Mouse (Mus musculus) embryonic facial prominence, embryonic 14.5 days (tissue): ENCODE data around the gene Sestd1. TPM values are rescaled to one million over a fixed set of nuclear protein-coding genes. Genes with fewer than 3 reads are reported as not detected.

Source experiments
- ATAC-seq: fragments of 200-750 bp; cut with Nextera tagmentation; 2 replicates; pipeline ENCODE4 v1.8.0; 2017; ENCODE audit warnings: low read depth, moderate number of reproducible peaks, moderate TSS enrichment
- DNase-seq: peaks from one replicate; pipeline ENCODE4 v3.0.0-alpha.2; 2015; ENCODE audit warnings: low spot score
- H3K27ac ChIP-seq: fragments of 300-500 bp; sonication (generic); replicated peaks from 2 replicates; pipeline ENCODE4 v1.5.1; 2014; ENCODE audit warnings: low read depth, mild to moderate bottlenecking, low read length, moderate library complexity
- H3K27me3 ChIP-seq: fragments of 300-500 bp; sonication (generic); replicated peaks from 2 replicates; pipeline ENCODE4 v1.6.1; 2014; ENCODE audit warnings: low read length; ENCODE audit not compliant: control insufficient read depth, insufficient read depth
- H3K36me3 ChIP-seq: fragments of 300-500 bp; sonication (generic); 2 replicates; pipeline ENCODE4 v1.6.1; 2014; ENCODE audit warnings: low read length, mixed read lengths; ENCODE audit not compliant: control insufficient read depth, insufficient read depth
- H3K4me1 ChIP-seq: fragments of 300-500 bp; sonication (generic); 2 replicates; pipeline ENCODE4 v1.6.1; 2014; ENCODE audit warnings: antibody characterized with exemption, low read length; ENCODE audit not compliant: control insufficient read depth, insufficient read depth
- H3K4me2 ChIP-seq: fragments of 300-500 bp; sonication (generic); 2 replicates; pipeline ENCODE4 v1.6.1; 2014; ENCODE audit warnings: low read depth, mild to moderate bottlenecking, low read length, moderate library complexity, mixed read lengths
- H3K4me3 ChIP-seq: fragments of 300-500 bp; sonication (generic); 2 replicates; pipeline ENCODE4 v1.5.1; 2014; ENCODE audit warnings: low read depth, mild to moderate bottlenecking, low read length
- H3K9ac ChIP-seq: fragments of 300-500 bp; sonication (generic); 2 replicates; pipeline ENCODE4 v1.6.1; 2014; ENCODE audit warnings: low read depth, mild to moderate bottlenecking, low read length, moderate library complexity, mixed read lengths
- H3K9me3 ChIP-seq: fragments of 300-500 bp; sonication (generic); 2 replicates; pipeline ENCODE4 v1.6.1; 2016; ENCODE audit warnings: low read length; ENCODE audit not compliant: control insufficient read depth
- WGBS: fragments of 180-500 bp; shearing (Covaris S2); extraction: QIAGEN DNeasy Blood & Tissue Kit; methylation state at CpG from one replicate; pipeline ENCODE4 v1.1.7; 2014; 5-methylcytosine and 5-hydroxymethylcytosine counted together
- polyA plus RNA-seq: library from polyadenylated mRNA; unstranded; fragments of >200 nt; fragmentation: Nextera tagmentation; extraction: Ambion mirVana; gene quantifications from 2 replicates; pipeline ENCODE4 v1.2.1, GENCODE M21; 2014

The Sestd1 gene
- polyA plus RNA-seq, 1 experiment from 2014 or later, result 19.6 TPM

DNA sequence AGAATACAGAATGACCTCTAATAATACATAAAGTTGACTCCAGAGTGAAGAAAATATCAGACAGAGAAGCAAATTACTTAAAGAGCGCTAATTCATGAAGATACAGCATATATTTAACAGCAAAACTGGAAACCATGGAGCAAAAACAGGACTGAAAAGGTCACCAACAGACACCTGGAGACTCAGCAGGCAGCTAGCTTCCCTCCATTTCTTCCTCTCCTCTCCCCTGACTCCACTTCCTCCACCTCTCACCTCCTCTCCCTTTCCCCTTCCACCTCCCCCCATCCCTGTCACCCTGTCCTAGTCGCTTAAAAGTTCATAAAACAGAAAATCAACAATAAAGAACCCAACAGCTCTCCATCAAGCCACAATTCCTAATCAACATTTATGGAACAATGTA is 13.5 kb downstream of the Sestd1 start:
- Histone ChIP-seq H3K4me1 (peaks cover 20% of the 10 kb centered on the region), H3K4me3 (no peak overlapping the region), H3K27ac (no peak overlapping the region), H3K4me2 (no peak overlapping the region), H3K36me3 (no peaks in the 10 kb centered on the region), H3K27me3 (no peaks in the 10 kb centered on the region), H3K9me3 (no peaks in the 10 kb centered on the region), H3K9ac (no peak overlapping the region)
- ATAC-seq (no peak), DNase-seq (no peak)
- 82% methylated on average over 2 of the region's 2 CpGs for WGBS

DNA sequence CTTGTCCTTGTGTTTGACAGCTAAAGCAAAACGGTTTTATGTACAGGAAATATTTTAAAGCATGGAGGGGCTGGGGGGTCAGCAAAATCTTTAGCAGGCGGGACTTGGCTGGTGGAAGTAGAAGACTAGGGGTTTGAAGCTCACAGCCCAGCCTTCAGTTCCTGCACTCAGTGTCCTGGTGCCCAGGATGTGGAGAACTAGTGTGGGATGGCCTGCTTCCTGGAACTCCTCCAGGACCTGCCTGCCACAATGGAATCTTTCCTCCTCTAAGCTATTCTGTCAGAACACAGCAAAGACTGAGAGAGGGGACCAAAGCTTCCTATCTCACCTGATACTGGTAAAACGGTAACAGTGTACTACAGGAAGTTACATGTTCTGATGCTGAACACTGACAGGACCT is 14.4 kb downstream of the Sestd1 start:
- Histone ChIP-seq H3K4me2 (no peak overlapping the region), H3K27ac (no peak overlapping the region), H3K9ac (no peak overlapping the region), H3K9me3 (no peaks in the 10 kb centered on the region), H3K27me3 (no peaks in the 10 kb centered on the region), H3K4me1 (peaks cover 20% of the 10 kb centered on the region), H3K4me3 (no peak overlapping the region), H3K36me3 (no peaks in the 10 kb centered on the region)
- no peak for DNase-seq
- no peak for ATAC-seq
- WGBS, result 67% methylated on average over 3 of the region's 3 CpGs

DNA sequence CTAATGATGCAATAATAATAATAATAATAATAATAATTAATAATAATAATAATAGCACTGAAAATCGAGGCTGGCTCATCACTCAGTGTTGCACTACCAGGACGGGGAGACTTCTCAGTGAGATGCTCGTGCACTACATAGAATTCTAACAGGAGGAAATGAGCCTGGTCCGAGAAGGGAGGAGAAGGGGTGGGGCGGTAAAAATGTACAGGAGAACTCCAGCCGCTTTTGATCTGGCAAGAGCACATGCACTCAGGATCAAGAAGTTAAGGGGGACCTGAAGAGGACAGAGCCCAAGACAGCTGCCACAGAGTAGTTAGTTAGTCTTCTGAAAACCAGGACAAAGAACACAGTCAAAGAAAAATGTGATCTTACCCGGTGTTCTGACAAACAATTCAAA is 15.1 kb downstream of the Sestd1 start:
- H3K4me3 ChIP-seq, result no peak overlapping the region
- H3K27me3 ChIP-seq, result no peaks in the 10 kb centered on the region
- WGBS, result 57% methylated on average over 7 of the region's 7 CpGs
- H3K9ac ChIP-seq, result no peak overlapping the region
- H3K36me3 ChIP-seq, result no peaks in the 10 kb centered on the region
- H3K27ac ChIP-seq, result no peak overlapping the region
- H3K4me2 ChIP-seq, result no peak overlapping the region
- ATAC-seq, result no peak
- H3K4me1 ChIP-seq, result peaks cover 20% of the 10 kb centered on the region
- H3K9me3 ChIP-seq, result no peaks in the 10 kb centered on the region
- DNase-seq, result no peak

DNA sequence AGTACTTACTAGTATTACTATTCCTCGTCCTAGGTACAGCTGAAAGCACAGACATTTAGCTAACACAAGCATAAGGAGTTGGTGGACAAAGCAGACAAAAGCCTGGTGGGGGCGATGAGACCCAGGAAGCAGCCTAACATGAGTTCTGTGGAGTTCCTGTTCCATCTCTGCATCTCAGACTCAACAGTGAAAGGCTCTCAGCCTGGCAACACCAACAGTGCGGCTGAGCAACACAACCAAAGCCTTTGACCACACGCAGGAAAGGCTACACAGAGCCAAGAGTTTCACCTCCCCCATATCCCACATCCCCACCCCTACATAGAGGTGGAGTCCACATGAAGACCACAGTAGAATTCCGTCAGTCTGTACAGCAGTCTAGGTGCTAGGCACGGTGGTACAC is 15.8 kb downstream of the Sestd1 start:
- H3K9me3 ChIP-seq, result no peaks in the 10 kb centered on the region
- no peak overlapping the region for H3K27ac ChIP-seq
- H3K4me1 ChIP-seq, result peaks cover 23% of the 10 kb centered on the region
- ATAC-seq (no peak), DNase-seq (no peak)
- no peaks in the 10 kb centered on the region for H3K36me3 ChIP-seq
- no peak overlapping the region for H3K4me2 ChIP-seq
- no peak overlapping the region for H3K4me3 ChIP-seq
- no peaks in the 10 kb centered on the region for H3K27me3 ChIP-seq
- no peak overlapping the region for H3K9ac ChIP-seq
- WGBS, result 82% methylated on average over 6 of the region's 6 CpGs

DNA sequence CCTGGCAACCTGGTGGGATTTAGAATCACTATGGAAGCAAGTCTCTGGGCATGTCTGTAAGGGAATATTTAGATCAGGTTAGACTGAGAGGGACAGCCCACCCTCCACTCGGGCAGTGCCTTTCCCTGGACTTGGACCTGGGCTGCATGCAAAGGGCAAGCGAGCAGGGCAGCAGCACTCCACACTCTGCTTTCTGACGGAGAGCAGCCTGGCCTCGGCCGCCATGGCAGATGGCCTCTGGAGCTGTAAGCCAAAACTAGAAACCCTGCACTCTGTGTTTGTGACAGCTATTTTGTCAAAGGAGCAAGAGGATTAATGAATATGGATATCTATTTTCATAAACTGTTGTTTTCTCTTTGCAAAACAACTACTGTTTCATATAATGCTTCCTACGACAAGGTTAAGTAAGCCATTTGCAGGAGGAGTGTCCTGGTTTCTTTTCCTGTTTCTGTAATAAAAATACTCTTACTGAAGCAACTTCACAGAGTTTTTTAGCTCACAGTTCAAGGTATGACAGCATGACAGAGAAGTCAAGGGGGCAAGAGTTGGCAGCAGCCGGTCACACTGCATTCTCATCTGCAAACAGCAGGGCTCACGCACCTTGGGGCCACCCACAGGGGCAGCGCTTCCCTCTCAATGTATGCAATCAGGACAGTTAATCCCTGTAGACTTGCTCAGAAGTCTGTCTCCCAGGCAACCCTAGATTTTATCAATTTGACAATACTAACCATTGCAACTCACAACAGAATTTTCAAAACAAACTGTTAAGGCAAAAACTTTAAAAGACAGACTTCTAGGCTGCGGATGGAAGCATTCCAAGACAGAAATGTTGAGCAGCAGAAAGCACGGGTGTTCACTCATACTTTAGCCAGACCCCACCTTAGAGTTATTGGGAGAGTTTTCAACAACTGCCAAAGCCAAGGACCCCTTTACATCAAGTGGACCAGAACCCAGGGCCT is 16.6 kb downstream of the Sestd1 start:
- Histone ChIP-seq H3K9me3 (no peaks in the 10 kb centered on the region), H3K9ac (no peak overlapping the region), H3K27me3 (no peaks in the 10 kb centered on the region), H3K4me1 (peaks cover 17% of the 10 kb centered on the region; the same call in 1 of the 2 replicates), H3K27ac (no peak overlapping the region), H3K4me3 (no peak overlapping the region), H3K4me2 (no peak overlapping the region), H3K36me3 (no peaks in the 10 kb centered on the region)
- WGBS, result 57% methylated on average over 11 of the region's 11 CpGs
- DNase-seq, result no peak
- no peak for ATAC-seq

DNA sequence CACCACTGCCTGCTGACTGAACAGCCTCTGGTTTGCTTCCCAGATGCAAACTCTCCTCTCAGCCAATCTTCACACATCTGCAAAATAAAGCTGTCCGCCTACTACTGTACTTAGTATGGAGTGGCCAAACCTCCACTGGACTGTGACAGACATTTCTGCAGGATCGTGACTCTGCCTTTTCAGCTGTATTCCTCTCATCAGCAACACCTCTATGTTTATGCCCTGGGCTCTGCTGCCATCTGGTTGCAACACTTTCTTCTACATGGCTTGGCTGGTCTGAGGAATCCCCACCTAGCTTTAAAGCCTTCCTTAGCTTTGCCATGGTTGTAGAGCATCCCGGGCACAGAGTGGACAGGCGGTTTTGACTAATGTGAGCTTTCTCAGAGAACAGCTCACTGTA is 20.3 kb downstream of the Sestd1 start:
- DNase-seq (no peak), ATAC-seq (no peak)
- H3K27me3 ChIP-seq, result no peaks in the 10 kb centered on the region
- 81% methylated on average over 4 of the region's 4 CpGs for WGBS
- no peak overlapping the region for H3K9ac ChIP-seq
- peaks cover 12% of the 10 kb centered on the region; the same call in 1 of the 2 replicates for H3K4me1 ChIP-seq
- no peak overlapping the region for H3K4me3 ChIP-seq
- no peaks in the 10 kb centered on the region for H3K36me3 ChIP-seq
- no peaks in the 10 kb centered on the region for H3K9me3 ChIP-seq
- H3K4me2 ChIP-seq, result no peak overlapping the region
- H3K27ac ChIP-seq, result no peak overlapping the region

DNA sequence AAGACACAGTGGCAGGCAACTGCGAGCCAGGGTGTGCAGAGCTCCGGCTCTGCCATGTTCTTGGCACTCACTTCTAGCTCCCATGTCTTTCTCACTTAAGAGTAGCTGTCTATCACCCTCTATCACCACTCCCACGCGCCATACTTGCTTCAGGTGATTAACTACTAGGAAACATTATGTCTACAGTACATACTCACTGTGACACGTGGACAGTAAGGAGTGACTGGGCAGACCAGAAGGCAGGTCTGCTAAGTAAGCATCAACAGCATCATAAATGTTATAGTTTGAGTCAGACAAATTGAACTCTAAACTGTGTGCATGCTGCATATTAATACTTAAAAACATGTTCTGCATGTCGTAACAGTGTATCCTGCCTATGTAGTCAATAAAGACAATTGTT is 27.2 kb downstream of the Sestd1 start:
- 0 out of 2 replicates have a peak, but pooled peaks cover 3% of the 10 kb centered on the region for H3K4me1 ChIP-seq
- no peaks in the 10 kb centered on the region for H3K9me3 ChIP-seq
- DNase-seq (no peak), ATAC-seq (no peak)
- no peak overlapping the region for H3K4me3 ChIP-seq
- no peaks in the 10 kb centered on the region for H3K36me3 ChIP-seq
- H3K27me3 ChIP-seq, result no peaks in the 10 kb centered on the region
- no peak overlapping the region for H3K4me2 ChIP-seq
- no peak overlapping the region for H3K9ac ChIP-seq
- no peak overlapping the region for H3K27ac ChIP-seq
- WGBS, result 87% methylated on average over 6 of the region's 6 CpGs

DNA sequence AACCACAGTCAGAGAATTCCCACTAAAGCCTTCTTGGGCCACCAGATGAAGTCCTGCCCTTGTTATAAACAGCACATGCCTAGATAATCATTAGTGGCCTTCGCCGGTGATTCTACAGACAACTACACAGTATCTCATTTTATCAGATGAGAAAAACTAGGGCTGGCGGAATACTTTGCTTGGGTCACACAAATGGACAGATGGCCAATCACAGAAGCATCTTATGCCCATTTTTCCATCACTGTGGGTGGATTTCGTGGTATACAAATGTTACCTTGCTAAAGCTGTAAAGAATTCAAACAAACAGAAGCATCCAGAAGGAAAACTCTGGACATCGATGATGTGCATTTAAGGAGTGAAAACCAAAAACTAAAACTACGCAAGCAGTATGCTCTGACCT is 28.7 kb downstream of the Sestd1 start:
- 96% methylated on average over 6 of the region's 6 CpGs for WGBS
- Histone ChIP-seq H3K4me3 (no peak overlapping the region), H3K27ac (no peak overlapping the region), H3K36me3 (no peaks in the 10 kb centered on the region), H3K9ac (no peak overlapping the region), H3K4me1 (0 out of 2 replicates have a peak, but pooled peaks cover 6% of the 10 kb centered on the region), H3K27me3 (no peaks in the 10 kb centered on the region), H3K4me2 (no peak overlapping the region), H3K9me3 (no peaks in the 10 kb centered on the region)
- DNase-seq (no peak), ATAC-seq (no peak)
